Mouse (Mus musculus) forebrain, embryonic 14.5 days (tissue): Measurements from ENCODE around the gene Dhtkd1. TPM values are rescaled to one million over a fixed set of nuclear protein-coding genes. Genes with fewer than 3 reads are reported as not detected.

Experiments used
- ATAC-seq: fragments of 200-750 bp; cut with Nextera tagmentation; 2 replicates; pipeline ENCODE4 v1.8.0; 2017; ENCODE audit warnings: mild to moderate bottlenecking, moderate library complexity
- DNase-seq: peaks from one replicate; pipeline ENCODE4 v3.0.0-alpha.2; 2015; ENCODE audit warnings: low spot score
- H3K27ac ChIP-seq: fragments of 300-500 bp; sonication (generic); 2 replicates; pipeline ENCODE4 v1.5.1; 2014; ENCODE audit warnings: low read depth, mild to moderate bottlenecking, control low read depth, low read length, moderate library complexity
- H3K27me3 ChIP-seq: fragments of 300-500 bp; sonication (generic); replicated peaks from 2 replicates; pipeline ENCODE4 v1.6.1; 2014; ENCODE audit warnings: low read length, control low read depth, mixed read lengths; ENCODE audit not compliant: control insufficient read depth, insufficient read depth
- H3K36me3 ChIP-seq: fragments of 300-500 bp; sonication (generic); 2 replicates; pipeline ENCODE4 v1.6.1; 2014; ENCODE audit warnings: low read length, control low read depth; ENCODE audit not compliant: control insufficient read depth, insufficient read depth
- H3K4me1 ChIP-seq: fragments of 300-500 bp; sonication (generic); 2 replicates; pipeline ENCODE4 v1.6.1; 2014; ENCODE audit warnings: antibody characterized with exemption, low read length, control low read depth; ENCODE audit not compliant: control insufficient read depth, insufficient read depth
- H3K4me2 ChIP-seq: fragments of 300-500 bp; sonication (generic); 2 replicates; pipeline ENCODE4 v1.6.1; 2014; ENCODE audit warnings: mild to moderate bottlenecking, control low read depth, low read length
- H3K4me3 ChIP-seq: fragments of 300-500 bp; sonication (generic); 2 replicates; pipeline ENCODE4 v1.5.1; 2014; ENCODE audit warnings: low read depth, low read length, control low read depth
- H3K9ac ChIP-seq: fragments of 300-500 bp; sonication (generic); 2 replicates; pipeline ENCODE4 v1.6.1; 2014; ENCODE audit warnings: mild to moderate bottlenecking, low read length, control low read depth, moderate library complexity
- H3K9me3 ChIP-seq: fragments of 300-500 bp; sonication (generic); replicated peaks from 2 replicates; pipeline ENCODE4 v1.6.1; 2016; ENCODE audit warnings: low read length, control low read depth, mixed read lengths; ENCODE audit not compliant: control insufficient read depth
- WGBS: fragments of 180-500 bp; shearing (Covaris S2); extraction: QIAGEN DNeasy Blood & Tissue Kit; methylation state at CpG from one replicate; pipeline ENCODE4 v1.1.7; 2014; 5-methylcytosine and 5-hydroxymethylcytosine counted together
- polyA plus RNA-seq: library from polyadenylated mRNA; unstranded; fragments of >200 nt; fragmentation: Nextera tagmentation; extraction: Ambion mirVana; gene quantifications from 2 replicates; pipeline ENCODE4 v1.2.1, GENCODE M21; 2014

Dhtkd1 gene
- polyA plus RNA-seq, 1 experiment from 2014 or later, result 2.5 TPM

GRCm38 (mm10) chr2:5889412-5889811, 53.2 kb downstream of the Dhtkd1 start:
- Histone ChIP-seq H3K4me1 (peaks cover 8% of the 10 kb centered on the region; the same call in 1 of the 2 replicates), H3K4me2 (no peak overlapping the region), H3K9ac (no peak overlapping the region), H3K4me3 (no peak overlapping the region), H3K27ac (no peak overlapping the region), H3K27me3 (no peaks in the 10 kb centered on the region), H3K36me3 (peaks cover 62% of the 10 kb centered on the region), H3K9me3 (no peaks in the 10 kb centered on the region)
- DNase-seq (no peak), ATAC-seq (no peak)
- WGBS, result 74% methylated on average over 2 of the region's 2 CpGs

- no peak overlapping the region for H3K4me2 ChIP-seq
- no peak overlapping the region for H3K27ac ChIP-seq
- no peak overlapping the region for H3K4me3 ChIP-seq
- 0 out of 2 replicates have a peak, but pooled peaks cover 4% of the 10 kb centered on the region for H3K4me1 ChIP-seq
- H3K36me3 ChIP-seq, result peaks cover 64% of the 10 kb centered on the region
- no peak overlapping the region for H3K9ac ChIP-seq
- H3K27me3 ChIP-seq, result no peaks in the 10 kb centered on the region
- H3K9me3 ChIP-seq, result no peaks in the 10 kb centered on the region
- DNase-seq, result no peak
- WGBS, result 94% methylated on average over 5 of the region's 5 CpGs
- ATAC-seq, result no peak
Observed at GRCm38 (mm10) chr2:5888865-5889264, 53.7 kb downstream of the Dhtkd1 start.

GRCm38 (mm10) chr2:5877446-5877845, 65.1 kb downstream of the Dhtkd1 start:
- WGBS, result 80% methylated on average over 3 of the region's 3 CpGs
- H3K27me3 ChIP-seq, result no peaks in the 10 kb centered on the region
- H3K27ac ChIP-seq, result no peak overlapping the region

GRCm38 (mm10) chr2:5869746-5870145, 72.8 kb downstream of the Dhtkd1 start:
- Histone ChIP-seq H3K27ac (no peak overlapping the region), H3K36me3 (peaks cover 64% of the 10 kb centered on the region), H3K27me3 (no peaks in the 10 kb centered on the region), H3K4me2 (no peak overlapping the region), H3K4me3 (no peak overlapping the region), H3K9ac (no peak overlapping the region), H3K9me3 (no peaks in the 10 kb centered on the region), H3K4me1 (no peaks in the 10 kb centered on the region)
- no peak for DNase-seq
- 94% methylated on average over 5 of the region's 5 CpGs for WGBS
- no peak for ATAC-seq

More at GRCm38 (mm10) chr2:5877446-5877845, 65.1 kb downstream of the Dhtkd1 start:
- DNase-seq, result no peak
- no peak for ATAC-seq
- Histone ChIP-seq H3K9ac (no peak overlapping the region), H3K4me2 (no peak overlapping the region), H3K4me1 (no peaks in the 10 kb centered on the region), H3K4me3 (no peak overlapping the region), H3K36me3 (peaks cover 77% of the 10 kb centered on the region), H3K9me3 (no peaks in the 10 kb centered on the region)

GRCm38 (mm10) chr2:5867681-5868080, 74.9 kb downstream of the Dhtkd1 start:
- no peaks in the 10 kb centered on the region for H3K4me1 ChIP-seq
- ATAC-seq (no peak), DNase-seq (no peak)
- no peaks in the 10 kb centered on the region for H3K9me3 ChIP-seq
- H3K4me3 ChIP-seq, result no peak overlapping the region
- H3K4me2 ChIP-seq, result no peak overlapping the region
- no peak overlapping the region for H3K9ac ChIP-seq
- no peaks in the 10 kb centered on the region for H3K27me3 ChIP-seq
- peaks cover 67% of the 10 kb centered on the region for H3K36me3 ChIP-seq
- WGBS, result 89% methylated on average over 2 of the region's 2 CpGs
- no peak overlapping the region for H3K27ac ChIP-seq

- DNase-seq (no peak), ATAC-seq (no peak)
- H3K36me3 ChIP-seq, result peaks cover 70% of the 10 kb centered on the region
- H3K4me2 ChIP-seq, result no peak within 1 kb of the TSS
- 88% methylated on average over 3 of the region's 3 CpGs for WGBS
- H3K9me3 ChIP-seq, result no peaks in the 10 kb centered on the region
- no peak within 1 kb of the TSS for H3K4me3 ChIP-seq
- no peaks in the 10 kb centered on the region for H3K27me3 ChIP-seq
- H3K9ac ChIP-seq, result no peak within 1 kb of the TSS
- H3K4me1 ChIP-seq, result no peaks in the 10 kb centered on the region
- H3K27ac ChIP-seq, result no peak within 1 kb of the TSS
Observed at GRCm38 (mm10) chr2:5862834-5863233, 79.8 kb downstream of the Dhtkd1 start, which contains the start of gene Gm13199. Gene Gm13199, minus strand, starts transcription at chr2:5862934.

GRCm38 (mm10) chr2:5851866-5852265, 90.7 kb downstream of the Dhtkd1 start:
- Histone ChIP-seq H3K4me1 (no peaks in the 10 kb centered on the region), H3K9ac (no peak overlapping the region), H3K9me3 (no peaks in the 10 kb centered on the region), H3K27me3 (no peaks in the 10 kb centered on the region), H3K4me2 (no peak overlapping the region), H3K27ac (no peak overlapping the region), H3K36me3 (peaks cover 6% of the 10 kb centered on the region), H3K4me3 (no peak overlapping the region)
- ATAC-seq, result no peak
- DNase-seq, result no peak
- 88% methylated on average over 5 of the region's 5 CpGs for WGBS

GRCm38 (mm10) chr2:5851116-5851515, 91.5 kb downstream of the Dhtkd1 start:
- 94% methylated on average over 9 of the region's 9 CpGs for WGBS

More at GRCm38 (mm10) chr2:5851116-5851515, 91.5 kb downstream of the Dhtkd1 start:
- no peak overlapping the region for H3K4me2 ChIP-seq
- H3K9me3 ChIP-seq, result no peaks in the 10 kb centered on the region
- ATAC-seq, result no peak
- no peaks in the 10 kb centered on the region for H3K27me3 ChIP-seq
- H3K4me1 ChIP-seq, result peaks cover 4% of the 10 kb centered on the region
- DNase-seq, result no peak
- peaks cover 6% of the 10 kb centered on the region for H3K36me3 ChIP-seq
- H3K27ac ChIP-seq, result no peak overlapping the region
- no peak overlapping the region for H3K9ac ChIP-seq
- H3K4me3 ChIP-seq, result no peak overlapping the region
